Comparison of ENCODE assay signal across 21 mouse cellular contexts in the genomic region with DNA sequence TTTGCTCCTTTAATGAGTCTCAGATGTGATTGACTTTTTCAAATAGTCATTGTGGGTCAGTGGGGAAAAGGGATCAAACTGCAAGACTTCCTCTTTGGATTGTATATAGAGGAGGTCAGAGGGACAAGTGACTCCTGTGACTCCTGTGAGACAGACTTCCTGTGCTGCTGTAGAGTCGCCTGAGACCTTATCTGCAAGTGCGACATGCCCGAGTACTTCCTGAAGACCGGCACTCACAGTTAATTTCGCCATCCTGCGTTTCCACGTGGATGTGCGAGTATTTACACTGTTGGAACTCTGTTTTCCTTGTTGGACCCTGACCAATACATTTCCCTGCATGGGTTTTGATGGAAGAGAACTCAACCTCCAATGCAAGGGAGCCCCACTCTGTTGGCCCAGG. TPM values are rescaled to one million over a fixed set of nuclear protein-coding genes. Genes with fewer than 3 reads are reported as not detected.
DNase-seq lines count a peak whose midpoint lies in the region; ATAC-seq lines count a peak whose summit lies in the region.
"Had no signal": no experiment of that assay in that cellular context is flagged by ENCODE, and none has a peak within 500 bp of the region (broad histone marks: within the 10 kb centered on the region; RNA-seq: fewer than 3 reads in every experiment).

No protein-coding gene starts in this region.

- peaks cover 17% of the 10 kb centered on the region for H3K27me3 ChIP-seq in midbrain, embryonic 11.5 days (ENCODE audit: control insufficient read depth, insufficient read depth, low read length)
- H3K27me3 ChIP-seq in midbrain, embryonic 16.5 days (ENCODE audit: control insufficient read depth, insufficient read depth, low read depth, low read length): peaks cover 10% of the 10 kb centered on the region
- peaks cover 22% of the 10 kb centered on the region for H3K27me3 ChIP-seq in liver, embryonic 11.5 days (replicated peaks; ENCODE audit: control insufficient read depth, insufficient read depth, low read length)
- no peaks in the 10 kb centered on the region; the same call in 1 of the 2 replicates for H3K27me3 ChIP-seq in intestine, embryonic 16.5 days (replicated peaks; ENCODE audit: control insufficient read depth, insufficient read depth, low read length)

- no peak overlapping the region for H3K9ac ChIP-seq in midbrain, embryonic 11.5 days (ENCODE audit: low read length)
- H3K9ac ChIP-seq in midbrain, embryonic 16.5 days (ENCODE audit: low read depth, low read length): no peak overlapping the region
- no peak overlapping the region for H3K9ac ChIP-seq in liver, embryonic 11.5 days (ENCODE audit: low read depth, low read length)
- no peak overlapping the region for H3K9ac ChIP-seq in intestine, embryonic 16.5 days (ENCODE audit: low read depth, low read length)
- H3K9ac ChIP-seq: hindbrain, embryonic 15.5 days; midbrain, embryonic 12.5 days had no signal

- no peaks in the 10 kb centered on the region for H3K9me3 ChIP-seq in midbrain, embryonic 11.5 days (ENCODE audit: control insufficient read depth, low read length)
- no peaks in the 10 kb centered on the region for H3K9me3 ChIP-seq in midbrain, embryonic 16.5 days (replicated peaks; ENCODE audit: control insufficient read depth, low read length, poor library complexity, severe bottlenecking)
- no peaks in the 10 kb centered on the region for H3K9me3 ChIP-seq in liver, embryonic 11.5 days (ENCODE audit: control insufficient read depth, low read length)
- H3K9me3 ChIP-seq in intestine, embryonic 16.5 days (ENCODE audit: control insufficient read depth, low read length): no peaks in the 10 kb centered on the region
- H3K9me3 ChIP-seq: G1E; hindbrain, embryonic 15.5 days; midbrain, embryonic 12.5 days had no signal

- no peak overlapping the region for H3K4me3 ChIP-seq in midbrain, embryonic 11.5 days (ENCODE audit: low read depth, low read length)
- no peak overlapping the region for H3K4me3 ChIP-seq in midbrain, embryonic 16.5 days (ENCODE audit: low read depth, low read length)
- H3K4me3 ChIP-seq in liver, embryonic 11.5 days (ENCODE audit: low read depth, low read length): no peak overlapping the region
- no peak overlapping the region for H3K4me3 ChIP-seq in intestine, embryonic 16.5 days (ENCODE audit: low read length)
- H3K4me3 ChIP-seq: erythroblast, embryonic 14.5 days; hindbrain, embryonic 15.5 days; midbrain, embryonic 12.5 days had no signal

- no peak overlapping the region for H3K4me2 ChIP-seq in midbrain, embryonic 11.5 days
- H3K4me2 ChIP-seq in midbrain, embryonic 16.5 days (ENCODE audit: low read length): no peak overlapping the region
- no peak overlapping the region for H3K4me2 ChIP-seq in liver, embryonic 11.5 days
- H3K4me2 ChIP-seq in intestine, embryonic 16.5 days (ENCODE audit: low read depth, low read length): no peak overlapping the region
- H3K4me2 ChIP-seq: hindbrain, embryonic 15.5 days; midbrain, embryonic 12.5 days had no signal

- no peak for ATAC-seq in midbrain, embryonic 11.5 days (ENCODE audit: low FRiP score)
- no peak for ATAC-seq in midbrain, embryonic 16.5 days
- 0 out of 2 replicates have a peak, but pooled peaks have one; percentile 41 for ATAC-seq in liver, embryonic 11.5 days (replicated peaks; ENCODE audit: low FRiP score)
- no peak for ATAC-seq in erythroid progenitor cell, adult 5-6 weeks (replicated peaks; ENCODE audit: low FRiP score, poor library complexity, severe bottlenecking)
- ATAC-seq in intestine, embryonic 16.5 days: no peak
- ATAC-seq: CD4-positive, CD25-positive, alpha-beta regulatory T cell, adult 4 months; forebrain, embryonic 16.5 days; intestine, postnatal 0 days had no signal

- WGBS in midbrain, embryonic 11.5 days: 82% methylated on average over 8 of the region's 8 CpGs
- WGBS in midbrain, embryonic 16.5 days: 89% methylated on average over 8 of the region's 8 CpGs
- WGBS in liver, embryonic 11.5 days: 30% methylated on average over 8 of the region's 8 CpGs
- 73% methylated on average over 8 of the region's 8 CpGs for WGBS in intestine, embryonic 16.5 days

- no peaks in the 10 kb centered on the region for H3K36me3 ChIP-seq in midbrain, embryonic 11.5 days (ENCODE audit: control insufficient read depth, insufficient read depth, low read length)
- no peaks in the 10 kb centered on the region for H3K36me3 ChIP-seq in midbrain, embryonic 16.5 days (ENCODE audit: control insufficient read depth, insufficient read depth, low read length)
- H3K36me3 ChIP-seq in liver, embryonic 11.5 days (ENCODE audit: control insufficient read depth, insufficient read depth, low read length): no peaks in the 10 kb centered on the region
- no peaks in the 10 kb centered on the region for H3K36me3 ChIP-seq in intestine, embryonic 16.5 days (ENCODE audit: control insufficient read depth, insufficient read depth, low read length)
- H3K36me3 ChIP-seq: G1E; hindbrain, embryonic 15.5 days; midbrain, embryonic 12.5 days had no signal

- H3K27ac ChIP-seq in midbrain, embryonic 11.5 days (ENCODE audit: low read depth, low read length): no peak overlapping the region
- no peak overlapping the region for H3K27ac ChIP-seq in midbrain, embryonic 16.5 days (ENCODE audit: low read length)
- H3K27ac ChIP-seq in liver, embryonic 11.5 days (ENCODE audit: low read depth, low read length): no peak overlapping the region
- H3K27ac ChIP-seq in intestine, embryonic 16.5 days (ENCODE audit: low read length): no peak overlapping the region
- H3K27ac ChIP-seq: hindbrain, embryonic 15.5 days; midbrain, embryonic 12.5 days; stomach, postnatal 0 days had no signal

- peak; percentile 68 for DNase-seq in midbrain, embryonic 11.5 days (ENCODE audit: low spot score, missing footprints)
- no peak for DNase-seq in liver, embryonic 11.5 days (ENCODE audit: low spot score)
- peak; percentile 27 for DNase-seq in lung, postnatal 14 days
- DNase-seq in yolk sac, embryonic 10.5 days (ENCODE audit: low spot score): peak; percentile 32
- DNase-seq in right cerebral cortex, postnatal 25 days: no peak
- DNase-seq: adrenal gland, adult 2 months; cerebellum, adult 11-12 months; cerebellum, postnatal 25 days; kidney, postnatal 36 days; thymus, postnatal 14 days had no signal

- no peaks in the 10 kb centered on the region for H3K4me1 ChIP-seq in midbrain, embryonic 11.5 days (ENCODE audit: control insufficient read depth, insufficient read depth, low read length)
- H3K4me1 ChIP-seq in midbrain, embryonic 16.5 days (ENCODE audit: control insufficient read depth, insufficient read depth, low read length): no peaks in the 10 kb centered on the region
- H3K4me1 ChIP-seq in liver, embryonic 11.5 days (replicated peaks; ENCODE audit: control insufficient read depth, insufficient read depth, low read length): 0 out of 2 replicates have a peak, but pooled peaks cover 2% of the 10 kb centered on the region
- no peaks in the 10 kb centered on the region; the same call in 1 of the 2 replicates for H3K4me1 ChIP-seq in intestine, embryonic 16.5 days (ENCODE audit: control insufficient read depth, insufficient read depth, low read length)
- H3K4me1 ChIP-seq: midbrain, embryonic 12.5 days had no signal

RNA-seq across cellular contexts. Expression of a gene that starts 30.9 kb away (rescaled TPM):
- polyA plus RNA-seq in midbrain, embryonic 11.5 days (2014; fragmentation: Nextera tagmentation; extraction: Ambion mirVana): 11.3 and 14.9 TPM in 2 replicates
- 12.3 and 16.3 TPM in 2 replicates for polyA plus RNA-seq in midbrain, embryonic 16.5 days (2015; fragmentation: Nextera tagmentation; extraction: Ambion mirVana)
- polyA plus RNA-seq in liver, embryonic 11.5 days (2014; fragmentation: Nextera tagmentation; extraction: Ambion mirVana): 12.9 and 13.8 TPM in 2 replicates
- 12.6 and 32.4 TPM in 2 replicates for total RNA-seq in erythroid progenitor cell, adult 5-6 weeks (2015; ENCODE audit: low replicate concordance)
- 13.6 and 17.1 TPM in 2 replicates for total RNA-seq in erythroid progenitor cell, adult 5-6 weeks (2017; ENCODE audit: low replicate concordance)
- 4.3 TPM in 2 replicates for polyA plus RNA-seq in intestine, embryonic 16.5 days (2015; fragmentation: Nextera tagmentation; extraction: Ambion mirVana)

Comparison
In these comparisons a context has a peak if more than half of its experiments do, and no peak if none do; other contexts are left out.
1. DNase-seq: peak in midbrain, embryonic 11.5 days (single experiment), lung, postnatal 14 days (single experiment) and yolk sac, embryonic 10.5 days (single experiment); none in liver, embryonic 11.5 days (single experiment) and right cerebral cortex, postnatal 25 days (single experiment).